Comparison of ENCODE assay signal across 9 mouse cellular contexts in the genomic region with DNA sequence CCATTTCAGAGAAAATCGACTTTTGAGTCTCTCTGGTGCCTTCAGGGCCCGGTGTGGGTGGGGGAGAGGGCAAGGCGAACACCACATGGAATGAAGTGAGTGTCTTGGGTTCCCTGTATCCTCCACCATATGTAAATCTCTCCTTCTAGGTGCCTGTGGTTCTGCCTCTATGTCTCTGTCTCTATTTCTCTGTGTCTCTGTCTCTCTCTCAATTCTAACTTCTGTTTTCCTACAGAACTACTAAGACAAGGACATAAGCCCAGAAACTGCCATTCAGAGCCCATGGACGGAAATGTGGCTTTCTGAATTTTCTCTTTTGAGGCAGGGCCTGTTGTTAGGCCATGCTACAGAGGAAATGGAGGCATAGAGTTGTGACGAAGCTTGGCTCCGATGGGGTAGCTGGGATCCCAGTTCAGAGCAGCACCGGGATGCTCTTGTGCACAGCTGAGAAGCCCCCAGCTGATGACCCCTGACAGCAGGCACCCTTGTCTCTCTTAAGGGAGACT.
DNase-seq lines count a peak whose midpoint lies in the region; ATAC-seq and TF ChIP-seq lines count a peak whose summit lies in the region.
"Had no signal": no experiment of that assay in that cellular context is flagged by ENCODE, and none has a peak within 500 bp of the region (broad histone marks: within the 10 kb centered on the region; RNA-seq: fewer than 3 reads in every experiment).

No protein-coding gene starts in this region.

- no peak for TF ChIP-seq CTCF in thymus, adult 2 months (IDR thresholded peaks at IDR 0.05; ENCODE audit: borderline replicate concordance, control insufficient read depth, extremely low read depth, insufficient read depth, low read length, poor library complexity)
- no peak for TF ChIP-seq CTCF in stomach, postnatal 0 days (IDR thresholded peaks at IDR 0.05; ENCODE audit: low read depth)
- no peak for TF ChIP-seq CTCF in lung, adult 2 months (IDR thresholded peaks at IDR 0.05; ENCODE audit: insufficient read depth, low read length)

- no peaks in the 10 kb centered on the region for H3K9me3 ChIP-seq in limb, embryonic 15.5 days
- H3K9me3 ChIP-seq in stomach, postnatal 0 days (ENCODE audit: control insufficient read depth, low read length): no peaks in the 10 kb centered on the region

- no peak for TF ChIP-seq EP300 in stomach, postnatal 0 days (optimal IDR thresholded peaks at IDR 0.05)

- H3K4me2 ChIP-seq in limb, embryonic 15.5 days: peak overlapping the region; percentile 70
- H3K4me2 ChIP-seq in stomach, postnatal 0 days (replicated peaks; ENCODE audit: low read depth): peak overlapping the region; percentile 71

- peak; percentile 18 for DNase-seq in embryo, embryonic 9.5 days (ENCODE audit: extremely low spot score)
- DNase-seq in embryo, embryonic 10.5 days (ENCODE audit: low spot score): no peak
- DNase-seq in thymus, adult 2 months: no peak
- DNase-seq in thymus, postnatal 0 days (ENCODE audit: low spot score): no peak
- no peak for DNase-seq in stomach, postnatal 0 days (ENCODE audit: low spot score)
- DNase-seq in left cerebral cortex, adult 9 months (ENCODE audit: low spot score in 2 of 2): no peak
- no peak for DNase-seq in lung, adult 2 months

- ATAC-seq in limb, embryonic 15.5 days (ENCODE audit: insufficient number of reproducible peaks, low FRiP score, low TSS enrichment, low read depth): no peak
- no peak for ATAC-seq in stomach, postnatal 0 days (ENCODE audit: low FRiP score, low TSS enrichment)

- peak overlapping the region; percentile 99 for H3K27ac ChIP-seq in thymus, adult 2 months (ENCODE audit: control insufficient read depth, insufficient read depth, low read length)
- no peak overlapping the region for H3K27ac ChIP-seq in limb, embryonic 15.5 days
- no peak overlapping the region for H3K27ac ChIP-seq in stomach, postnatal 0 days (replicated peaks)

- H3K4me3 ChIP-seq in thymus, adult 2 months (ENCODE audit: control insufficient read depth, insufficient read depth, low read length): peak overlapping the region; percentile 59
- H3K4me3 ChIP-seq in limb, embryonic 15.5 days: peak overlapping the region; percentile 45
- H3K4me3 ChIP-seq in stomach, postnatal 0 days (ENCODE audit: low read depth, low read length): peak overlapping the region; percentile 41
- no peak overlapping the region for H3K4me3 ChIP-seq in lung, adult 2 months (replicated peaks; ENCODE audit: extremely low read depth, low read depth, low read length)
- H3K4me3 ChIP-seq: myocyte had no signal

- H3K27me3 ChIP-seq in thymus, adult 2 months (ENCODE audit: control insufficient read depth, insufficient read depth, low read length): no peaks in the 10 kb centered on the region
- H3K27me3 ChIP-seq in limb, embryonic 15.5 days: peaks cover 14% of the 10 kb centered on the region; the same call in 1 of the 2 replicates
- no peaks in the 10 kb centered on the region for H3K27me3 ChIP-seq in stomach, postnatal 0 days (ENCODE audit: control insufficient read depth, insufficient read depth, low read length)

- H3K9ac ChIP-seq in limb, embryonic 15.5 days: 0 out of 2 replicates have a peak overlapping the region, but pooled peaks have one; percentile 7
- peak overlapping the region; percentile 41; the same call in 1 of the 2 replicates for H3K9ac ChIP-seq in stomach, postnatal 0 days (ENCODE audit: low read length)

- H3K36me3 ChIP-seq in thymus, adult 2 months (ENCODE audit: control insufficient read depth, insufficient read depth, low read length): no peaks in the 10 kb centered on the region
- H3K36me3 ChIP-seq in limb, embryonic 15.5 days: no peaks in the 10 kb centered on the region
- H3K36me3 ChIP-seq in stomach, postnatal 0 days (ENCODE audit: control insufficient read depth, insufficient read depth, low read length): no peaks in the 10 kb centered on the region

- peaks cover 57% of the 10 kb centered on the region for H3K4me1 ChIP-seq in thymus, adult 2 months (replicated peaks; ENCODE audit: control insufficient read depth, insufficient read depth, low read length)
- peaks cover 8% of the 10 kb centered on the region for H3K4me1 ChIP-seq in limb, embryonic 15.5 days
- H3K4me1 ChIP-seq in stomach, postnatal 0 days (replicated peaks; ENCODE audit: control insufficient read depth, insufficient read depth): no peaks in the 10 kb centered on the region
- H3K4me1 ChIP-seq in lung, adult 2 months (ENCODE audit: control insufficient read depth, insufficient read depth, low read length): no peaks in the 10 kb centered on the region

- 22% methylated on average over 7 of the region's 7 CpGs for WGBS in thymus, adult 2 months
- WGBS in limb, embryonic 15.5 days: 50% methylated on average over 7 of the region's 7 CpGs
- WGBS in stomach, postnatal 0 days: 49% methylated on average over 7 of the region's 7 CpGs
- 46% methylated on average over 7 of the region's 7 CpGs for WGBS in lung, adult 2 months

- TF ChIP-seq POLR2A in thymus, adult 2 months (IDR thresholded peaks at IDR 0.05; ENCODE audit: control insufficient read depth, extremely low read depth, insufficient read depth, low read length, poor library complexity): no peak
- TF ChIP-seq POLR2A in lung, adult 2 months (IDR thresholded peaks at IDR 0.05; ENCODE audit: borderline replicate concordance, extremely low read depth, low read depth, low read length): no peak
